In the genomic region with DNA sequence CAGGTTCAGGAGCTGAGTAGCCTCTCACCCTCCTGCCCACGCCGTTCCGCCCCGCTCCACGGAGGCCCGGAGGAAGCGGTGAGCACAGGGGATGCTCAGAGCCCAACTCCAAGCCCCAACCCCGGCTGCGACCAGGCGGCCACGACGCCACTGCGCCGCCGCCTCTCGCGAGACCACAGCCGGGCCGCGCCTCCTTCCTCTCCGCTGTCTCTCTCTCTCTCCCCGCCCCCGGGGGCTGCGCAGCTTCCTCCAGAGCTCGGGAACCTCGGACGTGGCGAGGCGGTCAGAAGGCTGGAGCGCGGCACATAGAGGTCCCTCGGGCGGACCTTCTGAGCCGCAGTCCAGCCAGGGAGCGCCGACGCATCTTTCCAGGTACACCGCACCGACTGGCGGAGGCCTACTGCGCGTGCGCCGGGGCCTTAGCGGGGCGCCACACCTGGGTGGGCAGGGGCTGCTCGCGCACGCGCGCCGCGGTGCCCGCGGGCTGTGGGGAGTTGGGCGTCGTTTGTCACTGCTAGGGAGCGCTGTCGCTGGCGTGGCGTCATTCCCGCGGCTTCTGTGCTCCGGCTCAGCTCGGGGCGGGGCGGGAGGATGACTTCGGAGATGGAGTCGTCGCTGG, we compare ENCODE assay signal across 8 mouse cellular contexts. TPM values are rescaled to one million over a fixed set of nuclear protein-coding genes. Genes with fewer than 3 reads are reported as not detected.
DNase-seq lines count a peak whose midpoint lies in the region; ATAC-seq and TF ChIP-seq lines count a peak whose summit lies in the region.

A gene (plus strand): TSS at position 180 of the 619 bp plus-strand sequence.

- H3K9me3 ChIP-seq in ES-E14 (ENCODE audit: control insufficient read depth, insufficient read depth, low read depth, low read length) = no peaks in the 10 kb centered on the region
- H3K9me3 ChIP-seq in forebrain, embryonic 15.5 days = no peaks in the 10 kb centered on the region

- no peak for TF ChIP-seq CTCF in lung, adult 2 months (IDR thresholded peaks at IDR 0.05; ENCODE audit: insufficient read depth, low read length)

- H3K4me1 ChIP-seq in ES-E14 (ENCODE audit: control insufficient read depth in 2 of 2, insufficient read depth in 2 of 2, low read length in 2 of 2, poor library complexity in 1 of 2) = no peaks in the 10 kb centered on the region
- H3K4me1 ChIP-seq in forebrain, embryonic 15.5 days = peaks cover 24% of the 10 kb centered on the region
- H3K4me1 ChIP-seq in lung, adult 2 months (ENCODE audit: control insufficient read depth, insufficient read depth, low read length) = no peaks in the 10 kb centered on the region; the same call in 1 of the 2 replicates

- TF ChIP-seq POLR2A in lung, adult 2 months (IDR thresholded peaks at IDR 0.05; ENCODE audit: borderline replicate concordance, extremely low read depth, low read depth, low read length) = peak; percentile 98

- intact Hi-C loops in heart, postnatal 25 days (cut with DNase I) = loop anchor here (5.0 kb wide), 1 partner anchor 1978 kb away; a partner anchor contains a TSS

- peak within 1 kb of the TSS; percentile 73 for H3K4me2 ChIP-seq in forebrain, embryonic 15.5 days (replicated peaks)

- peak within 1 kb of the TSS; percentile 96 for H3K9ac ChIP-seq in ES-E14 (ENCODE audit: insufficient read depth, low read depth, low read length, poor library complexity, severe bottlenecking)
- peak within 1 kb of the TSS; percentile 86 for H3K9ac ChIP-seq in forebrain, embryonic 15.5 days (replicated peaks)

- H3K36me3 ChIP-seq in ES-E14 (ENCODE audit: control insufficient read depth, insufficient read depth, low read length, poor library complexity, severe bottlenecking) = no peaks in the 10 kb centered on the region
- H3K36me3 ChIP-seq in forebrain, embryonic 15.5 days = no peaks in the 10 kb centered on the region

- ATAC-seq in forebrain, embryonic 15.5 days (replicated peaks) = peak; percentile 95
- peak; percentile 89 for ATAC-seq in neutrophil, adult 5-6 weeks (ENCODE audit: extremely low read depth, insufficient number of reproducible peaks, low FRiP score, poor library complexity, severe bottlenecking)

- H3K27ac ChIP-seq in ES-E14 (ENCODE audit: insufficient read depth, low read depth, low read length, poor library complexity, severe bottlenecking) = peak within 1 kb of the TSS; percentile 63
- H3K27ac ChIP-seq in forebrain, embryonic 15.5 days (replicated peaks) = peak within 1 kb of the TSS; percentile 95

- WGBS in forebrain, embryonic 15.5 days = under 1% methylated on average over 70 of the region's 70 CpGs
- under 1% methylated on average over 70 of the region's 70 CpGs for WGBS in lung, adult 2 months

- in situ Hi-C loops in ES-E14 (cut with MboI; ENCODE audit: low sequenced_read_pairs in 2 of 2, unreplicated experiment in 2 of 2) = loop anchor here in 1 of 2 experiments (25.0 kb wide), 1 partner anchor 753 kb away; no protein-coding TSS in a partner anchor

- H3K4me3 ChIP-seq in ES-E14 (ENCODE audit: insufficient read depth in 1 of 2, low read depth in 1 of 2, low read length in 2 of 2, poor library complexity in 1 of 2, severe bottlenecking in 1 of 2) = peak within 1 kb of the TSS; percentile 81 to 82
- peak within 1 kb of the TSS; percentile 91 for H3K4me3 ChIP-seq in forebrain, embryonic 15.5 days
- peak within 1 kb of the TSS; percentile 96 for H3K4me3 ChIP-seq in lung, adult 2 months (replicated peaks; ENCODE audit: extremely low read depth, low read depth, low read length)

- no peaks in the 10 kb centered on the region for H3K27me3 ChIP-seq in forebrain, embryonic 15.5 days

- DNase-seq in ES-E14 (ENCODE audit: low read depth, low spot score) = peak; percentile 93
- DNase-seq in cerebellum, adult 11-12 months = peak; percentile 99
- peak; percentile 95 for DNase-seq in heart, postnatal 25 days (ENCODE audit: low spot score)
- DNase-seq in layer of hippocampus, adult 18-20 months (ENCODE audit: low spot score in 2 of 2) = peak; percentile 96 to 97
- peak; percentile 96 for DNase-seq in lung, adult 2 months
- peak; percentile 92 to 93 for DNase-seq in thymus, adult 18-20 months

TF ChIP-seq in ES-E14, 5 proteins besides CTCF, POLR2A, EP300 and RAD21:
- no peak for TF ChIP-seq ZC3H11A (IDR thresholded peaks at IDR 0.05; ENCODE audit: borderline replicate concordance, low read depth, low read length)
- peak; percentile 89 for TF ChIP-seq HCFC1 (IDR thresholded peaks at IDR 0.05; ENCODE audit: borderline replicate concordance, insufficient read depth, low read length)
- TF ChIP-seq CHD2 (IDR thresholded peaks at IDR 0.05; ENCODE audit: low read depth, low read length) = peak; percentile 98

RNA-seq across cellular contexts. Expression of the gene that starts here (rescaled TPM):
- 4.0 and 7.5 TPM in 2 replicates for total RNA-seq in ES-E14 (2012; rRNA removed)
- polyA plus RNA-seq in forebrain, embryonic 15.5 days (2015; fragmentation: Nextera tagmentation; extraction: Ambion mirVana) = 26.6 and 27.8 TPM in 2 replicates
- 1 to 10 TPM; 7.9 to 9.4 TPM for total RNA-seq in heart, postnatal 25 days (2021)
- total RNA-seq in layer of hippocampus, adult 18-20 months (2021) = 10 to 100 TPM; 24.0 to 24.7 TPM
- polyA plus RNA-seq in lung, adult 2 months (2012; rRNA removed) = 12.9 and 16.6 TPM in 2 replicates
- 30.6 and 32.5 TPM in 2 replicates for total RNA-seq in neutrophil, adult 5-6 weeks (2017)

Comparison
In these comparisons a context has a peak if more than half of its experiments do, and no peak if none do; other contexts are left out.
1. Peak in every context shown above with its lines: DNase-seq, ATAC-seq, H3K4me3 ChIP-seq and H3K27ac ChIP-seq.